Mouse (Mus musculus) left cerebral cortex, postnatal 25 days (tissue): ENCODE data around the gene Cpsf4l. TPM values are rescaled to one million over a fixed set of nuclear protein-coding genes. Genes with fewer than 3 reads are reported as not detected.

ENCODE experiments used
- DNase-seq, 2 experiments: peaks; one replicate each; pipeline ENCODE4 v3.0.0; 2022; ENCODE audit warnings: low spot score in 2 of 2, mixed read lengths in 1 of 2
- intact Hi-C: fragments of 180-260 bp; cut with DNase I; formaldehyde crosslinking; loops from one replicate; pipeline ENCODE4 v1.15.1; 2025
- total RNA-seq, 2 experiments: library from RNA; stranded (reverse); gene quantifications; 2 replicates each; pipeline ENCODE4 v1.2.3; 2021

Gene Cpsf4l
- total RNA-seq, 2 experiments from 2014 or later: 0.44 TPM; not detected in 1

DNA sequence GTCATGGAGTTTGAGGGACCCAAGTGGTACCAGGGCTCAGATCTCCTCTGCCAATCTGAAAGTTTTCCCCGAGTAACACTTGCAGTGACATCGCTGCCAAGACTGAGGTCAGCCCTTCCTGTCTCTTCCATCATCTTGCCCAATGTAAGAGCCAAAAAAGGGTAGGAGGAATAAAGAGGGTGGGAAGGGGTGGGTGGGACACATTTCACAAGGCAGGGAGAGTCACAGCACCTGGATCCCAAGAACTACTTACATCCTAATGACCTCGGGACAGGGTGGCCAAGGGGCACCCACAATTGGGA, 27.7 kb upstream of the Cpsf4l start:
- DNase-seq: no peak
- intact Hi-C loops: no loop called here

GRCm38 (mm10) chr11:113736848-113737552, 27.2 kb upstream of the Cpsf4l start:
- intact Hi-C loops: no loop called here
- no peak for DNase-seq

DNA sequence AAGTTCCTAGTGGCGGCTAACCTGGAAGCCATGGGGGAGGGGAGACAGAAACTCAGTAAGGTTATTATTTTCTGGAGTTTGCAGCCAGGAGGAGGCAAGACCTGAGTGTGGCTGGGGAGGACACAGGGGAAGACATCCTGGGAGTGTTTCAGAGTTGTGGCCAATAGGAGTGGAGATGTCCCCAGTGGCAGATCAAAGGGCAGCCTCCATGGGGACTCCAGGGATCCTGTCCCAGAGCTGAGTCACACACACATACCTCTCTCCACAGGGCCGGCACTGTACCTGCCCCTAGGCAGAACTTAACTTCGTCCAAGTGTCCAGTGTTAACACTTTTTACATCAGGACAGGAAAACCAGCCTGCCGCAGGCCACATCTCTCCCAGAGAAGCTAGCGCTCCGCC, 25.3 kb upstream of the Cpsf4l start:
- intact Hi-C loops: no loop called here
- no peak for DNase-seq

GRCm38 (mm10) chr11:113733631-113734364, 24.0 kb upstream of the Cpsf4l start:
- DNase-seq: no peak
- intact Hi-C loops: no loop called here

GRCm38 (mm10) chr11:113731945-113732612, 22.3 kb upstream of the Cpsf4l start:
- DNase-seq: no peak
- intact Hi-C loops: no loop called here

DNA sequence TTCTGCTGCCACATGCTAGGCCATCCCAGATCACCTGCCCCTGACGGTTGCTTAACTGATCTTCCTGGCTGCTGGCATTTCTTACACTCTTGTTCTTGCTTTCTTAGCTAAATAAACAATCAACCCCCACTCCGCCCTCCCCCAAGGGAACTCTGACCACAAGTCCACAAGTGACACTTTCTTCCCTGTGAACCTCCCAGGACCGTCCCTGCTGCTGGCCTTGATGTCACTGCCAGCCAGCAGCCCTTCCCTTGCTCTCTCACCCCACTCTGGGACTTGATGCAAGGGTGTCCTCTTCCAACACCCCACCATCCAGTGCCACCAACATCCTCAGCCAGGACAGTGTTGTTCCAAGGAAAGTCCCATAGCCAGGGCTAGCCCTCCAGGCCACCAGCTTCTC, 21.1 kb upstream of the Cpsf4l start:
- intact Hi-C loops: no loop called here
- DNase-seq: no peak

DNA sequence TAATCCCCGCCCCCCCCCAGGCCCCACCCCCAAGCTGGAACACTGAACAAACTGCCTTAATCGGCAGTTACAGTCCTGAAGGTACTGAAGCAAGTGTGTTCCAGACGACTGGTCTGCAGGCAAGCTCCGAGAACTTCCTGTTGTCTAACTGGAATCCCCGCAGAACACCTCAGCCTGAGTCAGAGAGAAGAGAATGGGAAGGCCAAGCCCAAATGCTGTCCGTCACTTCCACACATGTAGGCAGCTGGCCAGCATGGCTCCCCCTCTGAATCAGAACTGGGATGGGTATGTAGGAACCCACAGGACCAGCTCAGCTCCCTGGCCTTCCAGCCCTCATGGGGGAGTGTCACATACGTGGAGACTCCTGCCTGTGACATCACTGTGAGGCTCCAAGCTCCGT, 20.1 kb upstream of the Cpsf4l start:
- intact Hi-C loops: no loop called here
- no peak for DNase-seq

DNA sequence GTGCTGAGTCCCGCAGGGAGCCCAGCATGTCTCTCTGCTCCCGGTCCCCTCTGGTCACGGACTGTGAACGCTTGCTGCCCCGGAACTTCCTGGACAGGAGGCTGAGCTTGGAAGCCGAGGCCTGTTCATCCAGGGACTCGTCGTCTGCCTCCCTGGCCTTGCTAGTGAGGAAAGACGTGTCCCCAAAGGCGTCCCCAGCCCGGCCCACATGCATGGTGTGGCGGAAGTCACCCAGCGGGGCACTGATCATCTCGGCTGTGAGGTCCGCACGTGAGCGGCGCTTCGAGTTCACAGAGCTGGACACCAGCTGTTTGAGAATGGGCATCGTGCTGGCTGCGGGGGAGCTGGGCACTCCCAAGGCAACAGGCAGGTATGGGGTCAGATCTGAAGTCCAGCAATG, 19.4 kb upstream of the Cpsf4l start:
- intact Hi-C loops: no loop called here
- no peak for DNase-seq

DNA sequence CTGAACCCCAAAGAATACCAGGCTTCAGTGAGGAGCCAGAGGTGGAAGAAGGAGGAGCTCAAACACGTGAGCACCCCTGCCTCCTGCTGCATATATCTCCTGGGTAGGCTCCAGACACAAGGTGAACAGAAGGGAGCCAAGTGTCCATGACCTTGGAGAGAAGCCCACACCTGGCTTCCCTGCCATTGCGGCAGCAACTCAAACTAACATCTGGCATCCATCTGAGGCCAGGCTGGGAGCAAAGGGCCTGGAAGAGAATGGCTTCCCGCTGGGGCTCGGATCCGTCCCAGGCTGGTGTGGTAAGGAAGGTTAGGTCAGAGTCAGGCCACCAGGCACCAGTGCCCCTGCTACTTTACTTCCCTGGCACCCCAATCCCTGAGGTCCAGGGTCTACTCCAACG, 18.2 kb upstream of the Cpsf4l start:
- intact Hi-C loops: no loop called here
- no peak for DNase-seq

DNA sequence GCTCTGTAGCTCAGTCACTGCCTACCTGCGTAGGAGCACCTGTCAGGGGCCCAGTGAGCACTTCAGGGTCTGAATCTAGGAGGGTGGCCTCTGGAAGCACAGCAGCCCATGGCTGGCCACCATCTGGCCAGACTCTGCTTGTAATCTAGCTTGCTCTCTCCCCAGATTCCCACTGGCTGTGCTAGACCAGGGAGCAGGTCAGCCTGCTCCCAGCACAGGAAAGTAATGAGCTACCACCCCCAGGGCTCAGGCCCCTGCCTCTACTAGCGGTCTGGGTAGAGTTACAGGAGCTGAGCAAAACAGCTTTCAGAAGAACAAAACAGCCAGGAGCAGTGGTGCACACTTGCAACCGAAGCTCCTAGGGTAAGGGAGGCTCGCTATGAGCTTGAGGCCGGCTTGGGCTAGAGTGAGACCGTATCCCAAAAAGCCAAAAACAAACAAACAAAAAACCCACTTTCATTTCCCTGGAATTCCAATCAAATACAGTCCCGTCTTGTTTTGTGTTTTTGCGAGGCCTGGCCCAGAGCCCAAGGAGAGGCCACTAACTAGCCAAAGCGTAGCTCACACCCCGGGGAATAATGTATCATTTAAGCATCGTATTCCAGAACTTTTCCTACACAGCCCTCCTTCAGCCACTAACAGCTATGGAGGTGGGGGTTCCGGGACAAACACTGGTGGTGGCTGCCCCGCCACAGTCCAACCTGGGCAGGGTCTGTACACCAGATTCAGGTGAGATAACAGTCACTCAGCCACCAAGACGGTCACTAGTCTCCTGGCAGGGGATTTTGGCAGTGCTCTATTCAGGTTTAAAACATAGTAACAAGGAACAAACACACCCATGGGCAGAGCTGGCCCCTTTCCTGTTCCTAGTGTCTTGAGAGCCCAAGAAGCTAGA, 17.4 kb upstream of the Cpsf4l start:
- intact Hi-C loops: no loop called here
- no peak for DNase-seq

DNA sequence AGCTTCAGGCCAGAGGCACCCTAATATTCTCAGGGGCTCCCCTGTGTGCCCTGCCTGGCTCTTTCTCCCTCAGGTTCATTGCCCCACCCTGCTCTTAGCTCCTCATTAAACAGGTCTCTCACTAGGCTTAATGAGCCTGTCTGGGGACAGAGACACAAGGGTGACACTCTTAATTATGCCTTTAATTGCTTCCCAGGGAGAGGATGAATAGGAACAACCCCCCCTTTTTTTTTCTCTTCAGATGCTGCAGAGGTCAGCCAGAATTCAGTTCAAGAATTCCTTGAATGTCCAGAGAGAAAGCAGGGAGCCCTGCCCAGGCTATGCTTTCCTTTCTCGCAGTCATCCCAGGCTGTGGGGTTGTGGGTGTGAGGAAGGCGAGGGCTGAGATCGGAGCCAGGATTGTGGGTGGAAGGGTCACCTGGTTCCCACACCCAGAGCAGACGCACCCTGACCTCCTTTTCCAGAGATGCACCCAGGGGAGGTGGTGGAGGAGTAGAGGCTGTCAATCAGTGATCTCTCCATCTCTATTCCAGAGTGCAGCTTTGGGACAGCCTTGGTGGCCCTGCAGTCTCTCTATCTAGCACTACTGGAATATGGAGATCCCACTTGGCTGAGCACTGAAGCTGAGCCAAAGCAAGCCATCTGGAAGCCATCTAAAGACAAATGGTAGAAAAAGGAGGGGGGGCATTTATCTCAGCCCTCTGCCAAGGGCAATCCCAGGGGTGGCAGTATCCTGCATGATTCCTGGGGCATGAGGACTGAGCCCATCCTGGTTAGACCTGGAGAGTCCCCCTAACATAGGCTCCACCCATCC, 15.6 kb upstream of the Cpsf4l start:
- intact Hi-C loops: no loop called here
- no peak for DNase-seq

DNA sequence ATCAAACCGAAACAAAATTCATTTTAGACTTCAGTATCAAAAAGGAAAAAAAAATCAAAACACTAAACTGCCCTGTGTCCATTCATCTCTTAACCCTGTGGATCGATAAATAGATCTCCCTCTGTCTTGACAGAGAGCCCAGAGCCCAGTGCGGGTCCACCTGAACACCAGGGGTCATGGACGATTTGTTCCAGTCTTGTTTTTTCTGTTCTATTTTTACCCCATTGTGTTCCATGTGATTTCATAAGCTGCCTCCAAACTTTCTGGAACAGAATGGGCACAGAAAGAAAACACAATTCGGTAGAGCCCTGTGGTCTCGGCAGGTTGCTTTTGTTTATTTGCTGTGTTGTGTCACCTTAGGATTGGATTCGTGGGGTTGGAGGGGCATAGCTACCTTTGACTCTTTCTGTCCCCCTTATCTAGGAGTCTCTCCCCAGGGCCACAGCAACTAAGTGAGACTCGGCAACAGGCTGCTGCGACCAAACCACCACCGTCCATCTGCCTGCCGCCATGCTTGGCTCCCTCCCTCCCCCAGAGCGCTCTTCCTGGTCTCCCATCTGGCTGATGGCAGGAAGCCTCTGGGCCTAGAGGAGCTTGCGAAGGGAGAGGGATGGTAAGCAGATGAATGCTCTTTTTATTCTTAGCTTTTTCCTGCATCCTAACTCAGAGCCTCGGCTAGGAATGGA, 12.7 kb upstream of the Cpsf4l start:
- intact Hi-C loops: no loop called here
- no peak for DNase-seq

- intact Hi-C loops: loop anchor here (10.0 kb wide), 1 partner anchor 917 kb away; no protein-coding TSS in a partner anchor
Observed at GRCm38 (mm10) chr11:113717767-113718424, 8.1 kb upstream of the Cpsf4l start.

DNA sequence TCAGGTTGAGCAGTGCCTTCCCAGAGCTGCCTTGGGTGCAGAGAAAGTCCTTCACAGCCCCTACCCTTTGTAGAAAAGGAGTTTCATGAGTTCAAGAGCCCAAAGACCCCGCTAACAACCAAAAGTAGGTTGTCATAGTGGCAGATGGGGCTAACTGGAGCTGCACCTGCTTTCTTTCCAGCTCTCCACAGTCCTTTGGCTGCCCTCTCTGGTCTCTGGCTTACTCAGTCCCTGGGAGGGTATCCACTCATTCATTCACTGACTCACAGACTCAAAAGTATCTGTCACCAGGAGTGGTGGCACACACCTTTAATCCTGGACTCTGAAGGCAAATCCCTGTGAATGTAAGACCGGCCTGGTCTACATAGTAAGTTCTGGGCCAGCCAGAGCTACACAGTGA, 6.3 kb upstream of the Cpsf4l start:
- DNase-seq: no peak

More at GRCm38 (mm10) chr11:113717767-113718424, 8.1 kb upstream of the Cpsf4l start:
- no peak for DNase-seq

DNA sequence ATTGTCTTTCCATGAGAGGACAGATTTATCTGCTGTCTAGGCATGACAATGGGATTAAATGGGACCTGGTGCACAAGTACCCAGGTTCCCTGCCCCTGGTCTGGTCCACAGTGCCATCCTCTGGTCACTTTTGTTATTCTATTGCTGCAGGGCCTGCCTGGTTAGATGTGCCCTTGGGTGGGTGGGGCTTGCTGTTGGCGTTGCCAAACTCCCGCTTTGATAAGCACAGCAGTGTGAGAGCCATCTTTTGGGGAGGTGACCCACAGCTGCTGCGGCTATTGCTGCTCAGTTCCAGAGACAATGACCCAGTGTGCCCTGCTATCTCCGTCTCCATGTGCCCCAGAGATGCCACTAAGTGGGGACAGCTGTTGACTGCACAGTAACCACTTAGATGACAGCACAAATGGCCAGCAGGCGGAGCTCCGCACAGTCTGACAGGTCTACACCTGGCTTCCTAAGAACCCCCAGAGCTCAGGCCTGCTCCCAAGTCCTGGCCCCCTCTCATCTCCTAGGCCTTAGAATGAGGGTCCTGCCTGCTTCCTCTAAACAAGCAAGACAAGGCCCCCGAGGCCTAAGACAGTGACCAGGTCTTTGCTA, 5.4 kb upstream of the Cpsf4l start:
- intact Hi-C loops: loop anchor here (10.0 kb wide), 1 partner anchor 920 kb away; no protein-coding TSS in a partner anchor
- no peak for DNase-seq

More for the DNA sequence above, 6.3 kb upstream of the Cpsf4l start:
- intact Hi-C loops: loop anchor here (10.0 kb wide), 1 partner anchor 919 kb away; no protein-coding TSS in a partner anchor

- intact Hi-C loops: loop anchor here (10.0 kb wide), 1 partner anchor 924 kb away; no protein-coding TSS in a partner anchor
- DNase-seq: no peak
Observed at GRCm38 (mm10) chr11:113711061-113711460, 1.2 kb upstream of the Cpsf4l start.

DNA sequence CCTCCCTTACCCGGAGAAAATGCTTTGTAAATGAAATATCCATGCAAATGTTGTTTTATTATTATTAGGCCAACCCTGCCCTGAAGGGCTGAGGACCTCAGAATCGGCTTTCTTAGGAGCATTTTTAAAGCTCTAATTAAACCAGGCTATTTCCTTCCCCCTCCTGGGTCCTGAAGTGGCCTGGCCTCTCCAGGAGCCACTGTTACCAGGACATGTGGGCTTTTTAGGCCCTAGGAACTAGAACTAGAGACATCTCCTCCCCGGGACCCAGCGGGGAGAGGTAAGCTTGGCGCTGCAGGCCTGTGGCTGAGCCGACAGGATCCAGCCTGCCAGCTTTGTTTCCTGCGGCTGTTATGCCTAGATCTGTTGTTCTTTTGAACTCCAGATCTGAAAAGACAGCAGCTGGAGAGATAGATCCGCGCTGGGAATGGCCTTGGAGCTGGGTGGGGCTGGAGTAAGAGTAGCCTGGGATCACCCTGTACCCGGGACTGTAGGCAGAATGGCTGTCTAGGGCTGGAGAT, 500 bp upstream of the Cpsf4l start:
- intact Hi-C loops: loop anchor here (10.0 kb wide), 1 partner anchor 924 kb away; no protein-coding TSS in a partner anchor
- DNase-seq: no peak
